Mouse (Mus musculus) kidney, adult 9 months (tissue): ENCODE results near the gene Rabgap1l.

Experiments
- DNase-seq: peaks from one replicate; pipeline ENCODE4 v3.0.0; 2022

Gene Rabgap1l

DNA sequence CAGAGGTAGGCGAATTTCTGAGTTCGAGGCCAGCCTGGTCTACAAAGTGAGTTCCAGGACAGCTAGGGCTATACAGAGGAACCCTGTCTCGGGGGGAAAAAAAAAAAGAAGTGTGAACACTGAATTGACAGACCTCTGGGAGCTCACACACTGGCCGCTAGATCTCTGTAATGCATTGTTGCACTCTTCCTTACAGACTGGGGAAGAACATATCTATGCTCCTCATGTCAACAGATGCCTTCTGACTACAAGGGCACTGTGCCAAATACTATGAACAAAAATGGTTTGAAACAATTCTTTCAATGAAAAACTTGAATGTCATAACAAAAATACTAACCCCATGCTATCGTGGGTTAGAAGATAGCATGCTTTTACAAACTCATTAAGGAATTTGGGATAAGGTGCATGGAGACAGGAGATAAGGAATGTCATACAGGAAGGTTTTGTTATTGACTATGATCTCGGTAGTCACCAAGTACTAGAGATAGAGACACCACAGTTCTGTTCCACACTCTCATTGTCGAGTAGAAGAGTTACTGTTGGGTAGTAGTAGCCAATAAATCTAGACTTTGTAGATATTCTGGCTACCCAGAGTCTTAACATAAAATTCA, 519.8 kb downstream of the Rabgap1l start:
- no peak for DNase-seq

DNA sequence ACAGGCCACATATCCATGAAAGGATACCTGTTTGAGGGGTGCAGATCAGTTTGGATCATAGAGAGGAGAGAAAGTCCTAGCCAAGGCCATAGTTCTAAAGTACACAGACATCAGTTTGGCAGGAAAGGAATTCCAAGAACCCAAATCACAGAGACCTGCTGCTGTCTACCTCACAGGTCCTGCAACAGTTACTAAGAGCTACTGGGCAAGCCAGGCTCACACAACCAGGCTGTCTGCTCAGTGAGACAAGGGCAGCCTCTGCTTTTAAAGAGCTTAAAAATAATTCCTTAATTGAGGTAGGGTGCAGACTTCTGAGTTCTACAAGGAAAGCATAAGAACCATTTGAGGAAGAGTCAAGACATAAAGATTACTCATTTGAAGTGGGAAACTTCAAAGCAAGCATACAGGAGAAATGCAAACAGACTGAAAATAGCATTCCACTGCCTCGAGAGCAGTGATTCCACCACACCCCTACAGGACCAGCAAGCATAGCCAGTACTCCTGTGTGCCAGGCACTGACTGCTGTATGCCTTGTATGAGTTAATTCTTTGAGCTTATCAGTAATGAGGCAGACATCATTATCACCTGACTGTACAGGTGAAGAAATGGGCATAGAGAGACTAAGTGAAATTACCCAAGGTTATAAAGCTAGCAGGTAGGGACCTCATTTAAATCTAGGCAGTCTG, 521.6 kb downstream of the Rabgap1l start:
- no peak for DNase-seq

DNA sequence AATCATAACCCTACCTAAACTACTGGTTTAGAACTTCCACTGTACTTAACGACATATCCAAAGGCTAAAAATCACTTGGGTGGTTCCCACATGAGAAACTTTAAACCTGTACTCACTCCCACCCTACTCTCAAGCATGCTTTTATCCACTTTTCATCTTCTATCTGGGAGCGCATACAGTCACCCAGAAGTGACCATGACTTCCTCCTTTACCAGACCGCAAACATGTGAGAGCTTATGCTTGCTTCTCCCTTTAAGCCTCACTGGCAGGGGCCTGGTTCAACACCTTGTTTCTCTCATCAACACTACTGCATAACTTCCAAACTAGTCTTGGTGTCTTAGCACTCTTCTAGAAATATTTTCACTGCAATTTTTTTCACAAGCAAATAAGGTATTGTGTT, 524.7 kb downstream of the Rabgap1l start:
- DNase-seq, result no peak

DNA sequence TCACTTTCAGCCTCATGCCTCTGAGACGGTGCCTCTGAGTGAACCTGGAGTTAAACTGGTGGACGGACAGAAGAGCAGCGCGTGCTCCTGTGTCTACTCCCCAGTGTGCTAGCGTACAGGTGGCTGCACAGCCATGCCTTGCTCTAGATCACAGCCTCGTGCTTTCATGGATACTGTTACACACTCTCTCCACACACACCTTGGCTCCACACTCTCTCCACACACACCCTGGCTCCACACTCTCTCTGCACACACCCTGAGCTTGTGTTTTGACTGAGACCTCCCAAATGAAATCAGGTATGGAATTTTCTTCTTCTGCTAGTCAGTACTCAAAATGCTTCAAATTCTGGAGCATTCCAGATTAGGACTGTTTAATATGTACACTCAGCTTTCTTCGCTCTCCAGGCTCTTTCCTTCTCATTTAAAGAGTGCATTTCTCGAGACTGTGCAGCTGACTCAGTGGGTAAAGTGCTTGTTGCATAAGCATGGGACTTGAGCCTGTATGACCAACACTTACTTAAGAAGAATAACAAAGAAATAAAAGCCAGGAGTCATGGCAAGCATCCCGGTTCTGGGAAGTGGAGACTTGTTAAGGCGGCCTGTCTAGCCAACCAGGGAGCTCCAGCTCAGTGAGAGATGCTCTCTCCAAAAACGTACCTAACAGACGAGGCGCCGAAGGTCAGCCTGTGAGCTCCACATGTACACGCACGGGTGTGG, 529.2 kb downstream of the Rabgap1l start:
- DNase-seq, result peak; percentile 22

DNA sequence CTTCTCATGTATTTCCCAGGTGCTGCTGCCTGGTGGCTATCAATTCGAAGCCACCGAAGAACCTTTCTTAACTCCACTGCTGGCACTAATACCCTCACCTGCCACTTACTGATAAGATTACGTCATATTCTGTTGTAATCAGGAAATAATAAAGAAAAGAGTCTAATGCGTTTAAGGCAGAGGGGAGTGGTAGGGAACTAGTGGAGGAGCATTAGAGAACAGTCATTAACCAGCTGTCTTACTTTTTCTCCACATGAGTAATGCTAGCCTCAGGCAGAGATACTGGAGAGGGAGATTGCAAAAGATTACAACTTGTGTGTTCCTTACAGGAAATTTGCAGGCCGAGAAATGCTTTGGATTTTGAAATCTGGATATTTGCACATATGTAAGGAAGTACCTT, 530.0 kb downstream of the Rabgap1l start:
- DNase-seq, result no peak

DNA sequence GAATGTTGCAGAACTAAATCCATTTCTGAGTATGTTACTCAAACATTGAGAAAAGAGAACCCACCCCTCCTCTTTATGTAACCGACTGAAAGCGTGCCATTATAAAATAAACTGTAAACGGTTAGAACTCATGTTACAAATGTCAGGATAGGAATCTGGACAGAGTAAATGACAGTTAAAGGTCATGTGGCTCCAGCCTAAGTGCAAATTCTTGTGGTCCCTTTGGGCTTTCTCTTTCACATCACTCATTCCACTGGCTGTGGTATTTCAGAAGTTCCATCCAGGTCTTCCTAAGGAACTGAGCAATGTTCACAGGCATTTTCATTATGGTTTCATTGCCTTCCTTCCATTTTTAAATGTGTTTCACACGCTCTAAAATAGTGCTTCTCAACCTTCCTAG, 530.6 kb downstream of the Rabgap1l start:
- DNase-seq, result peak; percentile 12

DNA sequence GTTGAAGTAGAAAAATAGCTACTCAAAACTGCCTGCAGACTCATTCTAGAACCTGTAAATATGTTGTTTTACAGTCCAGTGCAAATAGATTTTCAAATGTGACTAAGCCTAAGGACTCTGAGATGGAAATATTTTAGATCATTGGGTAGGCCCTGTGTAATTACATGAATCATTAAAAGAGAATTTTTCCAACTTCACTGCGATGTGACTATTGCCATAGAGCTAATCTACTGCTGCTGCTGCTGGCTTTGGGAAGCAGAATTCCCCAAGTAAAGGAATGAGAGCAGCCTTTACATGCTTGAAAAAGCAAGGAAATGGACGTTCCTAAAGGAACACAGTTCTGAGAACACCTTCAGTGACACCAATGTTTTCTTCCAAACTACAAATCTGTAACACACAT, 531.2 kb downstream of the Rabgap1l start:
- DNase-seq, result no peak

DNA sequence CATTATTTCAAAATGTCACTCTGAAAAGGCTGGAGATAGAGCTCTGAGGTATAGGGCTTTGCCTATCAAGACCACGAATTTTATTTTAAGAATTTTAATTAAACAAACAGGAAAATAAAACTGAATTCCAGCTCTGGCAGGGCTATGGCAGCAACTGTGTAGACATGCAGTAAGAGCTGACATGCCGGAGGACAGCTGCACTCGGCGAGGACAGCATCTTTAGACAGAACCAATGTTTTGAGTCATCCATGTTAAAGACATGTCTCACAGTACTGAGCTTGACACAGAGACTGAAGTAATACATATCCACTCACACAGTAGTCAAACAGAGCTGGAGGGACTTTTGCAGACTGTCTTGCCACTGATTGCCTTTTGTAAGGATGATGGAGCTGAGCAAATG, 532.4 kb downstream of the Rabgap1l start:
- no peak for DNase-seq

DNA sequence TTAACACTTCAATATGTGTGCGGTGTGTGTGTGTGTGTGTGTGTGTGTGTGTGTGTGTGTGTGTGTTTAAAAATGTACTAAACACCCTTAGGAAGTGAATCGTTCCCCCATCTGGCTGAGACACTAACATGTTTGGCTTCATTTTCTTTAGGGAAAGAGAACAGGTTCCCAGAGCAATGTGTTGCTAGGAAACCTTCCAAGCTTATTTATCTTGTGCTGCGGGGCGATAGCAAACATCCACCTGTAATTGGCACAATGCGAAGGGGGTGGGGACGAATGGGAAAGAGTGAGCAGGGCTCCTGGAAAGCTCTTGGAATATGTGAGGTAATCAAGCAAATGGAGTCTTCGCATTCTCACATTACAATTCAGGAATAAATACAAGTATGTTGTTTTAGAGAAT, 533.1 kb downstream of the Rabgap1l start:
- DNase-seq, result peak; percentile 28

DNA sequence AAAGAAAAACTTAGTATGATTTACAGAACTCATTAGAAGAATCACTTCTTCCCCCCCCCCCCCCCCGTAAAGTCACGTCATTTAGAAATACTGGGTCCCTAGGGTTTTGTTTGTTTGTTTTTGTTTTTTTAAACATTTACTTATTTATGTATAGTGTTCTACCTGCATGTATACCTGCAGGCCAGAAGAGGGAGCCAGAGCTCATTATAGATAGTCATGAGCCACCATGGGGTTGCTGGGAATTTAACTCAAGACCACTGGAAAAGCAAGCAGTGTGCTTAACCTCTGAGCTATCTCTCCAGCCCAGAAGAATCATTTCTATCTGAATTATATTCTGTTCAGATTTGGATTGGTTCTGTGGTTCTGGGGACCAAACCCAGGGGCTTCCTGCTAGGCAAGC, 539.9 kb downstream of the Rabgap1l start:
- no peak for DNase-seq

DNA sequence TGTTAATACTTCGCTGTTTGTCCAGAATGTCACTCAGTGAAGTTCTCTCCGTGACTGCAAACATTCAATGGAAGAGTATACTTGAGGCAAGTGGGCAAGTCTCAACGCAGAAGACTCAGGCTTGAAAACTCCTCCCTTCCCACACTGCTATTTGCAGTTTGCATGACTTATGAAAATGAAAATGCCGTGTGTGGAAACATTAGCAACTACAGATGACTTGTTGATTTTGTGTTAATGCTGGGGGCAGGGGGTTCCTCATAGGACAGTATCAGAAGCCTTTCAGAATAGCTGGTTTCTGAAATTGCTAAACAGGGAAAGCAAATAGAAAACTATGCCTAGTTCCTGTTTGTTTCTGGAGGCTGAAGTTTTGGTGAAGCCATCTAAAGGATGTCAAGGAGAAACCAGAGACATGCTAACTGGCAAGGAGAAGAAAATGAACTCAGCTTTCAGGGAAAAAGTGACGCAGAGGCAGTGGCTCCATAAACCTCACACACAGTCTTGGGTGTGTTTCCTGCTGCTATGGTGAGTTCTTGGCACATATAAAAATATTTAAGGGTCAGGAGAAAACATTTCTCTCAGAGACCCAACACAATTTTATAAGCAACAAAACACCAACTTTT, 541.5 kb downstream of the Rabgap1l start:
- no peak for DNase-seq

DNA sequence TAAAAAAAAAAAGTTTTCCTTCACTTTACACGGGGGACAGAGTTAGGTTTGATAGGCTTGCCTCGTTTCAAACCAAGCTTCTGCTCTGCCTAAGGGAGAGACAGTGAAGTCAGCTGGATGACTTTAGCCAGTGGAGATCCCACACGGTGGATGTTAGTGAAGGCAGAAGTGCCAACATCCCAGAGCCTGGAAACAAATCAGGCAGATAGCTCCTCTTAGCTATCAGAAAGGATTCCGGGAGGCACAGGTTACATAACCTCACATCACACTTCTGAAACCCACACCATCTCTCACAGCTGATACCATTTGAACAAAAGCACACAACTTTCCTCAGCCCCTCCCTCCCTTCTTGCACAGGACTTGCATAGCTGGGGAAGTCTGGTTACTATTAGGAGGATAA, 542.2 kb downstream of the Rabgap1l start:
- no peak for DNase-seq

DNA sequence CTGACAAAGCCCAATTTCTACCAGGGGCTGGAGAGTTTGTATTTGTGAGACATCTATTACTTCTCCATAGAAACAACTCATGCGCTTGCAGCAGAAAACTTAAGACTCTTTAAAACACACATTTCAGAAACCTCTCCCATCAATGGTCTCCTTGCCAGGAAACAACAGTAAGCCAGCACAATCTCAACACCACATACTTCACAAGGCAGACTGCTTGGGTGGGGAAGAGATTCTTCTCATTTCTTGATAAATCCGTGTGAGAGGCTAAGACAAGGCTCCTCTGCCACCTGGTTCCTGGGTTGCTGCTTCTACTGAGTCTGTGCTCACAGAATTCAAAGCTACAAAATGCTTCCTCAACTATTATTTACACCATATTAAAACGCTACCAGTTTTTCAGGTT, 543.2 kb downstream of the Rabgap1l start:
- no peak for DNase-seq

DNA sequence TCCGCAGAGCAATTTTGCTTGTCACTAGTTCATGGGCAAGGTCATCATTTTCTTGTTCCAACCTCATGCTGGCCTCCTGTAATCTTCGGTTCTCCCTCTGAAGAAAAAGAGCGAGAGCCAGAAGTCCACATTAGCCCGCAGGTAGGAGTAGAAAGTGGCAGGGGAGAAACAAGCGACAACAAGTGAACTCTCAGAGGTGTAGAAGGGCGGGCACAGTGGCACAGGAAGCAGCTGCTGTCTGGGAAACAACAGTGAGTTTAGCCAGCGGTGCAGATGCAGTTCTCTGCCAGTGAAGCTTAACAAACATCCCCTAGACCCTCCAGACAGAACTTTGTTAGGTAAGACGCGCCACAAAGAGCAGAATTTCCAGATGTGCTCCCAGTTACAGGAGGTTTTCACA, 545.5 kb downstream of the Rabgap1l start:
- no peak for DNase-seq

DNA sequence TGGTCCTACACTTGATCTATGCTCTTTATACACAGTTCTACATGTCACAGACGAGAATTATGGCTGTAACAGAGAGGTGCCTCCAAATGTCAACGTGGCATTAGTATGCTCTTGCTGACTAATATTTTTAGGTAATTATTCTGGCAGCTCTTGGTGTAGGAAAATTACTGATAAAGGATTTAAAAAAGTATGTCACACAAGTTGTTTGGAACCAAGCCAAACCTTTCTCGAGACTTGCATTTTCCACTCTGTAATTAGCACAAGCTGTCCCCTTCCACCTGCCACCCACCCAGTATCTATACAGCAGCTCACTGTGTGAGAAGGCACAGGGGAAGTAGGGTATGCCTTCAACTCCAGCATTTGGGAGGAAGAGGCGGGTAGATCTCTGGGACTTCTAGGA, 546.2 kb downstream of the Rabgap1l start:
- no peak for DNase-seq

DNA sequence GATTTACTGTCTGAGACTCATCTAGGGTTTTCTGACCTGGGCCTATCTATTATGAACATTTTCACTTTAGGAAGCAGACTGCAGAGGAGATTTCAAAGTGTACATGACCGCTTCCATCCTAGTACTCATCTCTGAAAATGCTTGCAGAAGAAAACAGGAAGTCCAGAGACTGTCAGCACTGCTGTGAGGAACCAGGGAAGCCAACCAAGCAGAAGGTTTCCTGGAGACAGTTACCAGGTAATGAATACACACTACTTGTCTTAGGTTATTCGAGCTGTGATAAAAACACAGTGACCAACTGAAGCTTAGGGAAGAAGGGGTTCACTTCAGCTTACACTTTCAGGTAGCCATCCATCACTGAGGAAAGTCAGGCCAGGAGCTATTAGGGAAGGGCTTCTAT, 547.1 kb downstream of the Rabgap1l start:
- no peak for DNase-seq

DNA sequence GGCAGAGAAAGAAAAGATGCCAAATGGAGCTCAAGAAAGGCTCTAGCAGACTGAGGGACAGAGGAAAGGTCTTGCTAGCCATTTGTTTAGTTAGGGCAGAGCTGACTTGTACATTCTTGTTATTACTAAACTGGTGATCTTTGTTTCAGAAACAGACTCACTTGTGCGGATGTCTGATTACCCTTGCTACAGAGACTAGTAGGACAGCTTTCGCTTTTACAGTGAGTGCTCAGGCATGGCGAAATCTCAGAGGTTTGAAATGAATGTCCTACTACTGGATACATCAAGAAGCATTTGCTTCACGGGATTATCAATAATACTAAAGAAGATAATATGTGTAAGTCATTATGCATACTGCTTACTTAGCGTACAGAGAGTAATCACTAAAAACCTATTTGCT, 548.3 kb downstream of the Rabgap1l start:
- no peak for DNase-seq

DNA sequence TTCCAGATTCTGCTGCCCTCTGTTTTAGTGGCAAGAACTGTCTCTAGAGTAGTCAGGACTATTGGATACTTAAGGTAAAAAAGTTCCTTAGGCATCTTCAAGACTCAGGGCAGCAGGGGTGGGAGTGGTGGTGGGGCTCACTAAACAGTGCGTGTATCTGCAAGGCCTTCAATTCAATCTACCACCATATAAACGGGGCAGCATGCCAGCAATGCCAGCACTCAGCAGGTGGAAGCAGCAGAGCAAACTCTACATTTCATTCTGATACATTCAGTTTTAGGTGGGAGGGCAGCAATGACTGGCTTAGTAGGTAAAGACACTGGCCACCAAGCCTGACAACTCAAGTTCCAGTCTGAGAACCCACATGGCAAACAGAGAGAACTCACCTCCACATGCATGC, 552.9 kb downstream of the Rabgap1l start:
- DNase-seq, result no peak

DNA sequence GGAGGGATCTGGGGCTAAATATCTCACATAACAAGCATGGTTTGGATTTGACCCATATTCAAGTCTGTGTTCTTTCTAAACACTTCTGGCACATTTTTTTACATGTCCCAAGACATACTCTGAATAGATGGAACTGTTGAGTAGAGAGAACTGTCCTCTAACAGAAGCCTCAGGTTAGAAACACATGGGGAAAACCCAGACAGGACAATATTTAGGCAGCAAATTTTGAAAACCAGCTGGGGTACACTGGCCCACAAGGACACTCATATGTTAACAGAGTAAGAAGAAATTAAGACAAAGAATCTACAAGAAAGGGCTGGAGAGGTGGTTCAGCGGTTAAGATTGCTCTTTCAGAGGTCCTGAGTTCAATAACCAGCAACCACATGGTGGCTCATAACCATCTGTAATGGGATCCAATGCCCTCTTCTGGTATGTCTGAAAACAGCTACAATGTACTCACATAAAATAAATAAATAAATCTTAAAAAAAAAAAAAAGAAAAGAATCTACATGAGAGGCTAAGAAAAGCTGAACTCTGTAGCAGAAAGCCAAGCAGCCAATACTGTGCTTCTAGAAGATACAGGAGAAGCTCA, 554.1 kb downstream of the Rabgap1l start:
- no peak for DNase-seq

DNA sequence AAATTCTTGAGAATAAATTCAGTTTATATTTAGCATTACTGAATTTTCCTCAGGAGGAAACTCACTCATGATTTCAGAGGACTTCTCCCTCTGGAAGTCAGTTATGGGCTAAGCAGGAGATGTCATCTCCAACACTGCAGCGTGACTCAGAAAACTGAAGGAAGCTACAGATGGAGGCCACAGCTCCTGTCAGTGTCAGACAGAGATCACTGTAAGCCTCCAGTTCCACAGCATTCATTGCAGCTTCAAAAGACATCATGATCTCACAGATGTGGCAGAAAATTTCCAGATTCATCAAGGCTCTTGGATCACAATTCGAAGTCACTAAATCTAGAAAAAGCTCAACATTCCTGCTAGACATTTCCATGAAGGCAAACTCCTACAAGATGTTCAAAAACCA, 555.0 kb downstream of the Rabgap1l start:
- DNase-seq, result no peak

DNA sequence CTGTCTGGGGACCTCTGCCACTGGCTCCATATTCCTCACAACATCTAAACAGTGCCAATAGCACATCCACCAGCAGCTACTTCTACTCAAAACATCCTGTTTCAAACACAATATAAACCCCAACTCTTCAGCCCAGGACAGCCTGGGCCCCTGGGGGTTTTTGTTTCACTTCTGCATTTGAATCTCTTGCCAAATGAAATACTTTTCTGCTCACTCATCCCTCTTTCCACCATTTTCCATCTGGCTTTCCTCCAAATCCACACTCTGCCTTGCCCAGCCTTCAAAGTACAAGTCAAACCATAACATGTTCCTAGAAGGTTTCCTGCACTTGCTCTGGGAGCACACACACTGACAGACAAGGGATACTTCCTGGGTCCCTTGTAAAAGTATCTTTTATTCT, 559.1 kb downstream of the Rabgap1l start:
- DNase-seq, result no peak

DNA sequence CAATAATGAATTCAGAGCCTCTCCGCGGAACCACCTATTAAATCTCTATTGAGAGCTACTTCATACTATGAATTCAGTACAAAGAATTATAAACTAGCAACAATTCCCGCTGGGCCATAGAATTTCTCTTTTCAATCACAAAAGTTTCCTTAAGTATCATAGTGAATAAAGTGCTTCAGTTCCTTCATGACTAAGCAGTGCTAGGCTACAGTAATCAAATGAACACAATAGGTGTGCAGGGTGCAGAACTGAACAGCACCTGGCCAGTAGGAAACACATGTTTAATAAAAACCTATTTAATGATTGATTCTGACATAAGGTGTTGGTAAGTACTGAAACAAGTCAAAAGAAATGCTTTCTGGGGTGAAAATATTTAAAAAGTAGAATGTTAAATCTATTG, 560.9 kb downstream of the Rabgap1l start:
- no peak for DNase-seq

DNA sequence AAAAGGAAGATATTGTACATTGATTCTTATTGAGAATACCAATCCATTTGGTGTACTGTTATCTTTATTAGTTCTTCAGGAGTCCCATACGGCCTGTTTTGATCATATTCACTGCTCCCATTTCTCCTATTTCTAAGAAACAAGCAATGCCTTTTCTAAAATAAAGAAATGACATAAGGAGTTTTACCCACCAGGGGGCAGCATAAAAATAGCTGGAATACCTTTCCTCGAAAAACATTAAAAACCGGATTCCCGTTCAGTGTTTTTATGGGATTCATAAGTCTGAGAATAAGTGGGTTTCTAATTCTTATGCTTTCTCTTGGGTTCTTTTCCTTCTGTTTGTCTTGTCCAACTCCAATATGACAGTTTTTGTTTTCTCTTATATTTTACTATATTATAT, 562.0 kb downstream of the Rabgap1l start:
- DNase-seq, result peak; percentile 68

DNA sequence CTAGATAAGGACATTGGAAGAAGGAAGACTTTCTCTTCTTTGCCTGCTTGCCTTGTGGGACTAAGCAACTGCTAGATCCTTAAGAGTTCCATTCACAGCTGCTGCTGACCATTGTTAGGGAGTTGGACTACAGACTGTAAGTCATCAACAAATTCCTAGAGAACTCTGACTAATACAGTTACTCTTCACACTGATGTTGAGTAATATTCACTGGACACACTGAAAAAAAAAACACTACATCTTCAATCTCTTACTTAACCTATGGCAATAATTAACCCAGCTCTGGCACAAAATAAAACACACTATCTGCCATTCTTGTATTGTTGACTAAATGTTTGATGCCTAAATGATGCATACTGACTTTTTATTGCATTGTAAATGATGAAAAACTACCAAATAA, 565.2 kb downstream of the Rabgap1l start:
- peak; percentile 41 for DNase-seq
